Mouse (Mus musculus) limb, embryonic 15.5 days (tissue): ENCODE measurements around the gene Ppp1r1b. TPM values are rescaled to one million over a fixed set of nuclear protein-coding genes. Genes with fewer than 3 reads are reported as not detected.
A peak's percentile ranks its signal among the peaks of the same experiment; 100 is the strongest.

Experiments
- ATAC-seq: fragments of 200-750 bp; cut with Nextera tagmentation; 2 replicates; pipeline ENCODE4 v1.8.0; 2017; ENCODE audit warnings: low read depth, moderate TSS enrichment; ENCODE audit not compliant: insufficient number of reproducible peaks, low FRiP score, low TSS enrichment
- H3K27ac ChIP-seq: fragments of 300-500 bp; sonication (generic); 2 replicates; pipeline ENCODE4 v1.5.1; 2015; ENCODE audit warnings: moderate library complexity, mild to moderate bottlenecking, inconsistent platforms
- H3K27me3 ChIP-seq: fragments of 300-500 bp; sonication (generic); 2 replicates; pipeline ENCODE4 v1.6.1; 2015; ENCODE audit warnings: inconsistent platforms
- H3K36me3 ChIP-seq: fragments of 300-500 bp; sonication (generic); 2 replicates; pipeline ENCODE4 v1.6.1; 2015; ENCODE audit warnings: inconsistent platforms
- H3K4me1 ChIP-seq: fragments of 300-500 bp; sonication (generic); 2 replicates; pipeline ENCODE4 v1.6.1; 2015; ENCODE audit warnings: inconsistent platforms
- H3K4me2 ChIP-seq: fragments of 300-500 bp; sonication (generic); 2 replicates; pipeline ENCODE4 v1.6.1; 2015; ENCODE audit warnings: mild to moderate bottlenecking, inconsistent platforms
- H3K4me3 ChIP-seq: fragments of 300-500 bp; sonication (generic); 2 replicates; pipeline ENCODE4 v1.5.1; 2015; ENCODE audit warnings: mild to moderate bottlenecking, inconsistent platforms
- H3K9ac ChIP-seq: fragments of 300-500 bp; sonication (generic); 2 replicates; pipeline ENCODE4 v1.6.1; 2015; ENCODE audit warnings: inconsistent platforms
- H3K9me3 ChIP-seq: fragments of 300-500 bp; sonication (generic); 2 replicates; pipeline ENCODE4 v1.6.1; 2016; ENCODE audit warnings: inconsistent platforms
- WGBS: fragments of 180-500 bp; shearing (Covaris S2); methylation state at CpG from one replicate; pipeline ENCODE4 v1.1.7; 2015; 5-methylcytosine and 5-hydroxymethylcytosine counted together
- polyA plus RNA-seq: library from polyadenylated mRNA; unstranded; fragments of >200 nt; fragmentation: Nextera tagmentation; extraction: Ambion mirVana; gene quantifications from 2 replicates; pipeline ENCODE4 v1.2.1, GENCODE M21; 2015

Ppp1r1b gene
- polyA plus RNA-seq, 1 experiment from 2014 or later, result 3.7 TPM

- WGBS, result 10% methylated on average over 6 of the region's 6 CpGs
- Histone ChIP-seq H3K9me3 (no peaks in the 10 kb centered on the region), H3K27me3 (peaks cover 34% of the 10 kb centered on the region), H3K27ac (no peak overlapping the region), H3K4me3 (no peak overlapping the region), H3K36me3 (0 out of 2 replicates have a peak, but pooled peaks cover 4% of the 10 kb centered on the region), H3K4me2 (no peak overlapping the region), H3K9ac (no peak overlapping the region), H3K4me1 (peaks cover 53% of the 10 kb centered on the region)
- ATAC-seq, result no peak
Observed at GRCm38 (mm10) chr11:98355732-98356299, 7.6 kb downstream of the Ppp1r1b start.

- Histone ChIP-seq H3K4me1 (peaks cover 56% of the 10 kb centered on the region), H3K36me3 (0 out of 2 replicates have a peak, but pooled peaks cover 4% of the 10 kb centered on the region), H3K4me2 (no peak overlapping the region), H3K27ac (no peak overlapping the region), H3K9me3 (no peaks in the 10 kb centered on the region), H3K9ac (no peak overlapping the region; the same call in 1 of the 2 replicates), H3K27me3 (peaks cover 24% of the 10 kb centered on the region), H3K4me3 (no peak overlapping the region)
- ATAC-seq, result no peak
- WGBS, result 77% methylated on average over 7 of the region's 7 CpGs
Observed at GRCm38 (mm10) chr11:98356625-98357394, 8.6 kb downstream of the Ppp1r1b start.

DNA sequence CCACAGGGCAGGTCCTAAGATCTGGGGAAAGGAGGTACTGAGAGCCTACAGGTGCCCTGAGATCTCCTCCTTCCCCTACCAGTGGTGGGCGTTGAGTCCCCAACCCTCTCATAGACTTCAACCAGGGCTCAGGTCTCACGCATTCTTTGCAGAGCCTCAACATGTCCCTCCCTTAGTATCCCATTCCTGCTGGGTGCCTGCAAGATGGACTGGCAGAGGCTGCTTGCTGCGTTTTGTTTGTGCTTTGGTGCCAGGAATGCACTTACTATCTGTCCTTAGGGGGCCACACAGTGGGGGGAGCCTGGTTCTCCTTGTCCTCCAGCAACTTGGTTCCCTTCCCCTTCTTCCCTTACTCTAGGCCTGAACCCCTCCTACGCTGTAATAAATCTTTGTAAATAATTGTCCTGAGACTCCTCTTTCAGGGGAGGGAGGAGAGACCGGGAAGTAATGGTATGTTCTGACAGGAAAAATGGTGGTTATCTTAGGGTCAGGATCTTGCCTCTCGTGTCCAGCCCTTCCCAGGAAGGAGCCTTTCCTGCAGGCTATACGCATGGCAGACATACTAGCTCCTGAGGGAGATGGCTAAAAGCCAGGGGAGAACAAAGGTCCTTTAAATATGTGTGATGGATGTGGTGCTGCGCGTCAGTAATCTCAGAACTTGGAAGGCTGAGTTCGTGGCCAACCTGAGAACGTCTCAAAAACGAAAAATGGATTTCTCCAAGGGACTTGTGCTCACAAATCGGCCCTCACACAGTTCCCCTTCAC lies 9.4 kb downstream of the Ppp1r1b start:
- Histone ChIP-seq H3K4me2 (peak overlapping the region; percentile 67), H3K4me1 (peaks cover 50% of the 10 kb centered on the region), H3K36me3 (0 out of 2 replicates have a peak, but pooled peaks cover 4% of the 10 kb centered on the region), H3K4me3 (peak overlapping the region; percentile 66), H3K9ac (peak overlapping the region; percentile 11), H3K9me3 (no peaks in the 10 kb centered on the region), H3K27ac (peak overlapping the region; percentile 71), H3K27me3 (peaks cover 16% of the 10 kb centered on the region)
- 8% methylated on average over 13 of the region's 13 CpGs for WGBS
- ATAC-seq, result no peak

GRCm38 (mm10) chr11:98358161-98359083 lies 10.2 kb downstream of the Ppp1r1b start, which contains the start of gene Stard3:
Stard3 (plus strand) TSS chr11:98358368.
- Histone ChIP-seq H3K4me2 (peak within 1 kb of the TSS; percentile 67), H3K9me3 (no peaks in the 10 kb centered on the region), H3K9ac (peak within 1 kb of the TSS; percentile 55), H3K27me3 (peaks cover 11% of the 10 kb centered on the region), H3K4me1 (peaks cover 49% of the 10 kb centered on the region), H3K27ac (peak within 1 kb of the TSS; percentile 88), H3K4me3 (peak within 1 kb of the TSS; percentile 66), H3K36me3 (0 out of 2 replicates have a peak, but pooled peaks cover 4% of the 10 kb centered on the region)
- WGBS, result under 1% methylated on average over 60 of the region's 60 CpGs
- ATAC-seq, result peak; percentile 83

DNA sequence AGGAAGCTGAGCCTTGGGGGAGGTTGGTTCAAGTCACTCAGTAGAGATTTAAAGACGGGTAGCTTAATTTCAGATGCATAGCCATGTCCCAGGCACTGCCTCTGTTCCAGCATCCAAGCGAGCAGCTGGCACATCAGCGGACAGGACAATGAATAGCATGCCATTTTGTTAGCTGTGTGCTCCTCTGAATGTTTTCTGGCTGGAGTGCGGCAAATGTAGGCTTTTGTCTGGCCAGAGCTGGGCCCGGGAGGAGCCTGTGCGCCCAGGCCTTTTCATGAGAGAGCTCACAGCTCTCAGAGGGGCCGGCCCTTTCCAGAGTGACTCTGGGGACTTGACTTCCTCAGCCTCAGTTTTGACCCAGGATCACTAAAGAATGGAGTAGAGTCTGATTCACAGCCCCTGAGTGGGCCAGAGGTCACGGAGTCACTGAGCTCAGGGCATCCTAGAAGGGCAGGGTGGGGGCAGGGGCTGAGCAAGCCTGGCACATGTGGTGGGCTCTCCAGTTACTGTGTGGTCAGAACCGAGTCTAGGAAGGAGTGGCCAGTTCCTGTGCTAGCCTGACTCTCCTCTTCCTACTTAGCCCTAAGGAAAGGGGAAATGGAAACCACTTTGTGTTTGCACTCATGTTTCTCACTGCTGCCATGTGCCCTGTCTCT lies 12.8 kb downstream of the Ppp1r1b start:
- 71% methylated on average over 9 of the region's 9 CpGs for WGBS
- peaks cover 37% of the 10 kb centered on the region for H3K4me1 ChIP-seq

GRCm38 (mm10) chr11:98363817-98364216 lies 15.6 kb downstream of the Ppp1r1b start:
- Histone ChIP-seq H3K27ac (no peak overlapping the region), H3K27me3 (no peaks in the 10 kb centered on the region), H3K9me3 (no peaks in the 10 kb centered on the region), H3K9ac (no peak overlapping the region), H3K4me3 (no peak overlapping the region), H3K36me3 (0 out of 2 replicates have a peak, but pooled peaks cover 4% of the 10 kb centered on the region), H3K4me1 (peaks cover 22% of the 10 kb centered on the region), H3K4me2 (no peak overlapping the region)
- no peak for ATAC-seq
- 75% methylated on average over 5 of the region's 5 CpGs for WGBS

More for the DNA sequence above, 12.8 kb downstream of the Ppp1r1b start:
- no peak overlapping the region for H3K4me2 ChIP-seq
- no peak for ATAC-seq
- H3K4me3 ChIP-seq, result no peak overlapping the region
- H3K27me3 ChIP-seq, result no peaks in the 10 kb centered on the region
- no peaks in the 10 kb centered on the region for H3K9me3 ChIP-seq
- 0 out of 2 replicates have a peak, but pooled peaks cover 4% of the 10 kb centered on the region for H3K36me3 ChIP-seq
- H3K27ac ChIP-seq, result no peak overlapping the region
- H3K9ac ChIP-seq, result no peak overlapping the region

DNA sequence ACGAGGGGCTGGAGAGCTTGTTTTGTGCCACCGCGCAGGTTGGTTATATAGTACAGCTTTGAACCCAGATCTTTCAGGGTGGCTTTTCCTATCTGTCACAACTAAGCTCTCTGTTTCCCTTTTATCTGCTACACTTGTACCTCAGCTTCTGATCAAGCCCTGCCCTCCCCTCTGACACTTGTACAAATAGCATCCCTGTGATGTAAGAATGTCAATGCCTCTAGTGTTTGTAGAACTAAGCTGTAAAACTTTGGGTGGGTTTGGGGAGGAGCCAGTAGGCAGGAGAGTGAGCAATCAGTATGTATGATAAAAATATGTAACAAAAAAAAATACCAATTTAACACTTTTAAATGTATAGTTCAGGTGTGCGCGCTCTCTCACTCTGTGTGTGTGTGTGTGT lies 16.2 kb downstream of the Ppp1r1b start:
- ATAC-seq, result no peak
- no peak overlapping the region for H3K27ac ChIP-seq

DNA sequence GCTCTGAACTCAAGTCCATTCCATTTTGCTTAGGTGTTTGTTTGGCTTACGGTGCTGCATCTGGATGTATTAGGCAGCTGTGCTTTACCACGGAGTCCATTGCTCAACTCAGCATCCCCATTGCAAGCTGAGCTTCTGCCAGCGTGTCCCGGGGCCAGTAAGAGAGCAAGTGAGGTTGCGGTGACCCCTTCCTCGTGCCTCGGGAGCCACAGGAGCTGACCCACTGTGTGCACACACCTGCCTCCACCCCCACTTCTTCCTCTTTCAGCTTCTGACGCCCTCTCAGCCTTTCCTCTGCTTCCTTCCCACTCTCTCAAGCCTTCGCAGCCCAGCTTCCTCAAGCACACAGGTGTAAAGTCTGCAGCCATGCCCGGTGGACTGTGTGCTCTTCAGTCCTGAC lies 18.1 kb downstream of the Ppp1r1b start:
- H3K4me2 ChIP-seq, result no peak overlapping the region
- H3K36me3 ChIP-seq, result no peaks in the 10 kb centered on the region
- no peak for ATAC-seq

More for the DNA sequence above, 16.2 kb downstream of the Ppp1r1b start:
- WGBS, result 90% methylated on average over 5 of the region's 5 CpGs
- Histone ChIP-seq H3K4me3 (no peak overlapping the region), H3K9me3 (no peaks in the 10 kb centered on the region), H3K9ac (no peak overlapping the region), H3K4me2 (no peak overlapping the region), H3K4me1 (peaks cover 16% of the 10 kb centered on the region), H3K27me3 (no peaks in the 10 kb centered on the region), H3K36me3 (0 out of 2 replicates have a peak, but pooled peaks cover 4% of the 10 kb centered on the region)

DNA sequence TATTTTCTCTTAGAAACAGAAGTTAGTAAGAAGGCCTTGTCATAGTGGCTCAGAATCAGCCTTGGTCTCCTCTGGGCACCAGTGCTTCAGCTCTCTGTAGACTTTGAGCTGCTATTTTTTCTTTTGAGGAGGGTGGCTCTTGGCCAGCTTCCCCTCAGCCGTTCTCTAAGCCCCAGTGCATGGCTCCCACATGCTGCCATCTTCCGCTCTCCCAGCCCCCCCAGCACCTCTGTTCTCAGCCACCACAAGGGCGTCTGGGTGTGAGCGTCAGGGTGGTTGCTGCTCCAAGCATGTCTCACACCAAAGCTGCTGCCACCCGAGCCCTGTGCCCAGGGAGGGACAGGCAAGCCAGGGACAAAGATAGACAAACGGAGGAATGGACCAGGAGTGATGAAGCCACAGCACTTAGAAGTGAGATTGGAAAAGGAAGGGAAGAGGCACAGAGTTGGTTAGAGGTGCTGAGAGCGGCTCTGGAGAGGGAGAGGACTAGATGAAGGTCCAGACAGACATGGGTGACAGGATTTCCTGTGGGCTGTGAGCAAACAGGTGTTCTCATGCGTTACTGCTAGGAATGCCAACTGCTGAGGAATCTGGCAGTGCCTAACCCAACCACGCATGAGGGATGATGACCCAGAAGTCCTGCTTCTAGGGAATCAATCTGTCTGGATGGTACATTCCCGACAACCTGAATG lies 19.1 kb downstream of the Ppp1r1b start:
- no peak overlapping the region for H3K4me3 ChIP-seq
- no peaks in the 10 kb centered on the region for H3K9me3 ChIP-seq
- H3K4me2 ChIP-seq, result no peak overlapping the region
- no peaks in the 10 kb centered on the region for H3K36me3 ChIP-seq
- no peak overlapping the region for H3K27ac ChIP-seq
- no peak overlapping the region for H3K9ac ChIP-seq
- no peak for ATAC-seq
- WGBS, result 75% methylated on average over 10 of the region's 10 CpGs
- 0 out of 2 replicates have a peak, but pooled peaks cover 11% of the 10 kb centered on the region for H3K4me1 ChIP-seq
- H3K27me3 ChIP-seq, result no peaks in the 10 kb centered on the region

More for the DNA sequence above, 18.1 kb downstream of the Ppp1r1b start:
- Histone ChIP-seq H3K27ac (no peak overlapping the region), H3K4me1 (0 out of 2 replicates have a peak, but pooled peaks cover 8% of the 10 kb centered on the region), H3K27me3 (no peaks in the 10 kb centered on the region), H3K9ac (no peak overlapping the region), H3K4me3 (no peak overlapping the region), H3K9me3 (no peaks in the 10 kb centered on the region)
- 70% methylated on average over 10 of the region's 10 CpGs for WGBS

- H3K27ac ChIP-seq, result no peak overlapping the region
- no peak for ATAC-seq
- H3K4me3 ChIP-seq, result no peak overlapping the region
- WGBS, result 86% methylated on average over 7 of the region's 7 CpGs
- H3K4me2 ChIP-seq, result no peak overlapping the region
- no peaks in the 10 kb centered on the region for H3K36me3 ChIP-seq
- no peaks in the 10 kb centered on the region for H3K9me3 ChIP-seq
- no peaks in the 10 kb centered on the region for H3K27me3 ChIP-seq
- H3K9ac ChIP-seq, result no peak overlapping the region
- 0 out of 2 replicates have a peak, but pooled peaks cover 11% of the 10 kb centered on the region for H3K4me1 ChIP-seq
Observed at GRCm38 (mm10) chr11:98367863-98368186, 19.6 kb downstream of the Ppp1r1b start.
